Mouse (Mus musculus): ENCODE results near the gene Usp15. TPM values are rescaled to one million over a fixed set of nuclear protein-coding genes. Genes with fewer than 3 reads are reported as not detected.

The Usp15 gene
- polyA plus RNA-seq, 2 experiments = 42.7 to 73.0 TPM

- DNase-seq (ENCODE audit: low spot score) (no peak), ATAC-seq (ENCODE audit: low FRiP score, low read depth) (no peak)
- H3K4me3 ChIP-seq (replicated peaks; ENCODE audit: low read length) = no peak overlapping the region
Observed at GRCm38 (mm10) chr10:123159316-123159715, 37.5 kb downstream of the Usp15 start.

GRCm38 (mm10) chr10:123156392-123156791 is 40.4 kb downstream of the Usp15 start:
- 88% methylated on average over 2 of the region's 2 CpGs for WGBS
- peaks cover 28% of the 10 kb centered on the region; the same call in 1 of the 2 replicates for H3K36me3 ChIP-seq (ENCODE audit: control insufficient read depth, insufficient read depth, low read length)
- H3K9me3 ChIP-seq (ENCODE audit: control insufficient read depth, low read length) = no peaks in the 10 kb centered on the region
- H3K4me2 ChIP-seq (replicated peaks; ENCODE audit: low read depth, low read length, severe bottlenecking) = no peak overlapping the region
- H3K4me3 ChIP-seq (replicated peaks; ENCODE audit: low read length) = no peak overlapping the region
- TF ChIP-seq POLR2A (IDR thresholded peaks at IDR 0.05; ENCODE audit: borderline replicate concordance, extremely low read depth, insufficient read depth, insufficient read length) = no peak
- H3K9ac ChIP-seq (ENCODE audit: low read depth, low read length, severe bottlenecking) = no peak overlapping the region
- DNase-seq (ENCODE audit: low spot score) (no peak), ATAC-seq (ENCODE audit: low FRiP score, low read depth) (no peak)
- no peak overlapping the region for H3K27ac ChIP-seq (replicated peaks; ENCODE audit: low read depth, low read length)
- H3K27me3 ChIP-seq (ENCODE audit: control insufficient read depth, insufficient read depth, low read length) = no peaks in the 10 kb centered on the region
- no peaks in the 10 kb centered on the region for H3K4me1 ChIP-seq (ENCODE audit: control insufficient read depth, insufficient read depth, low read length)

More at GRCm38 (mm10) chr10:123159316-123159715, 37.5 kb downstream of the Usp15 start:
- H3K27me3 ChIP-seq (ENCODE audit: control insufficient read depth, insufficient read depth, low read length) = no peaks in the 10 kb centered on the region
- H3K4me2 ChIP-seq (replicated peaks; ENCODE audit: low read depth, low read length, severe bottlenecking) = no peak overlapping the region
- TF ChIP-seq POLR2A (IDR thresholded peaks at IDR 0.05; ENCODE audit: borderline replicate concordance, extremely low read depth, insufficient read depth, insufficient read length) = no peak
- no peaks in the 10 kb centered on the region for H3K9me3 ChIP-seq (ENCODE audit: control insufficient read depth, low read length)
- WGBS = 86% methylated on average over 7 of the region's 7 CpGs
- H3K4me1 ChIP-seq (ENCODE audit: control insufficient read depth, insufficient read depth, low read length) = no peaks in the 10 kb centered on the region
- no peak overlapping the region for H3K9ac ChIP-seq (ENCODE audit: low read depth, low read length, severe bottlenecking)
- H3K36me3 ChIP-seq (ENCODE audit: control insufficient read depth, insufficient read depth, low read length) = peaks cover 33% of the 10 kb centered on the region; the same call in 1 of the 2 replicates
- H3K27ac ChIP-seq (replicated peaks; ENCODE audit: low read depth, low read length) = no peak overlapping the region

- H3K4me1 ChIP-seq (ENCODE audit: control insufficient read depth, insufficient read depth, low read length) = no peaks in the 10 kb centered on the region
- H3K27me3 ChIP-seq (ENCODE audit: control insufficient read depth, insufficient read depth, low read length) = no peaks in the 10 kb centered on the region
- no peaks in the 10 kb centered on the region for H3K9me3 ChIP-seq (ENCODE audit: control insufficient read depth, low read length)
- no peak overlapping the region for H3K9ac ChIP-seq (ENCODE audit: low read depth, low read length, severe bottlenecking)
- TF ChIP-seq POLR2A (IDR thresholded peaks at IDR 0.05; ENCODE audit: borderline replicate concordance, extremely low read depth, insufficient read depth, insufficient read length) = no peak
- no peak overlapping the region for H3K4me3 ChIP-seq (replicated peaks; ENCODE audit: low read length)
- no peak overlapping the region for H3K27ac ChIP-seq (replicated peaks; ENCODE audit: low read depth, low read length)
- DNase-seq (ENCODE audit: low spot score) (no peak), ATAC-seq (ENCODE audit: low FRiP score, low read depth) (no peak)
- H3K4me2 ChIP-seq (replicated peaks; ENCODE audit: low read depth, low read length, severe bottlenecking) = no peak overlapping the region
- peaks cover 30% of the 10 kb centered on the region; the same call in 1 of the 2 replicates for H3K36me3 ChIP-seq (ENCODE audit: control insufficient read depth, insufficient read depth, low read length)
- 90% methylated on average over 6 of the region's 6 CpGs for WGBS
Observed at GRCm38 (mm10) chr10:123155764-123156163, 41.0 kb downstream of the Usp15 start.

GRCm38 (mm10) chr10:123153321-123153720 is 43.5 kb downstream of the Usp15 start:
- WGBS = 91% methylated on average over 2 of the region's 2 CpGs
- TF ChIP-seq POLR2A (IDR thresholded peaks at IDR 0.05; ENCODE audit: borderline replicate concordance, extremely low read depth, insufficient read depth, insufficient read length) = no peak
- H3K4me3 ChIP-seq (replicated peaks; ENCODE audit: low read length) = no peak overlapping the region
- no peaks in the 10 kb centered on the region for H3K9me3 ChIP-seq (ENCODE audit: control insufficient read depth, low read length)
- no peaks in the 10 kb centered on the region for H3K27me3 ChIP-seq (ENCODE audit: control insufficient read depth, insufficient read depth, low read length)
- DNase-seq (ENCODE audit: low spot score) = no peak
- H3K36me3 ChIP-seq (ENCODE audit: control insufficient read depth, insufficient read depth, low read length) = peaks cover 15% of the 10 kb centered on the region; the same call in 1 of the 2 replicates
- H3K4me1 ChIP-seq (ENCODE audit: control insufficient read depth, insufficient read depth, low read length) = peaks cover 2% of the 10 kb centered on the region; the same call in 1 of the 2 replicates
- ATAC-seq (ENCODE audit: low FRiP score, low read depth) = no peak
- no peak overlapping the region for H3K27ac ChIP-seq (replicated peaks; ENCODE audit: low read depth, low read length)
- no peak overlapping the region for H3K4me2 ChIP-seq (replicated peaks; ENCODE audit: low read depth, low read length, severe bottlenecking)
- H3K9ac ChIP-seq (ENCODE audit: low read depth, low read length, severe bottlenecking) = no peak overlapping the region

- 63% methylated on average over 4 of the region's 4 CpGs for WGBS
- H3K27me3 ChIP-seq (ENCODE audit: control insufficient read depth, insufficient read depth, low read length) = no peaks in the 10 kb centered on the region
- peaks cover 19% of the 10 kb centered on the region for H3K36me3 ChIP-seq (ENCODE audit: control insufficient read depth, insufficient read depth, low read length)
- H3K9ac ChIP-seq (ENCODE audit: low read depth, low read length, severe bottlenecking) = no peak overlapping the region
- no peak overlapping the region for H3K27ac ChIP-seq (replicated peaks; ENCODE audit: low read depth, low read length)
- no peak overlapping the region for H3K4me2 ChIP-seq (replicated peaks; ENCODE audit: low read depth, low read length, severe bottlenecking)
- DNase-seq (ENCODE audit: low spot score) (no peak), ATAC-seq (ENCODE audit: low FRiP score, low read depth) (no peak)
- no peak overlapping the region for H3K4me3 ChIP-seq (replicated peaks; ENCODE audit: low read length)
- no peak for TF ChIP-seq POLR2A (IDR thresholded peaks at IDR 0.05; ENCODE audit: borderline replicate concordance, extremely low read depth, insufficient read depth, insufficient read length)
- no peaks in the 10 kb centered on the region for H3K9me3 ChIP-seq (ENCODE audit: control insufficient read depth, low read length)
- peaks cover 4% of the 10 kb centered on the region; the same call in 1 of the 2 replicates for H3K4me1 ChIP-seq (ENCODE audit: control insufficient read depth, insufficient read depth, low read length)
Observed at GRCm38 (mm10) chr10:123148025-123148814, 48.6 kb downstream of the Usp15 start.

All from limb, embryonic 14.5 days (tissue).